Mouse (Mus musculus) hematopoietic stem cell, adult 5-6 weeks (primary cell): ENCODE data around the gene Fgd4. TPM values are rescaled to one million over a fixed set of nuclear protein-coding genes. Genes with fewer than 3 reads are reported as not detected.
"Not testable (repeated sequence)": the region's sequence is repeated elsewhere in the genome, so short reads cannot be mapped to it uniquely, and the experiment has no call there.

Experiments
- ATAC-seq, 2 experiments: fragments of 125-278 bp in 1 of 2; replicated peaks in 1 of 2; 2 replicates each; pipeline ENCODE4 v1.8.0; 2016 to 2017; ENCODE audit warnings: inconsistent platforms in 2 of 2, mild to moderate bottlenecking in 2 of 2, moderate number of reproducible peaks in 2 of 2, low read depth in 1 of 2, moderate TSS enrichment in 1 of 2; ENCODE audit not compliant: low FRiP score in 2 of 2, poor library complexity in 2 of 2, severe bottlenecking in 2 of 2, insufficient read depth in 1 of 2, low TSS enrichment in 1 of 2
- total RNA-seq: library from RNA; stranded (forward); fragments of 172-1452, 232-1000 nt; gene quantifications from 2 replicates; pipeline ENCODE4 v1.2.3, GENCODE M21; 2017

Fgd4 gene
- total RNA-seq, 1 experiment from 2014 or later = 42.9 TPM

GRCm38 (mm10) chr16:16557738-16558137 is 42.6 kb downstream of the Fgd4 start:
- ATAC-seq = no peak

GRCm38 (mm10) chr16:16554098-16554497 is 46.3 kb downstream of the Fgd4 start:
- ATAC-seq = no peak

GRCm38 (mm10) chr16:16552197-16552596 is 48.2 kb downstream of the Fgd4 start:
- no peak for ATAC-seq

- peak; percentile 62 to 69 for ATAC-seq
These were observed 51.2 kb downstream of the Fgd4 start for GRCm38 (mm10) chr16:16549105-16549504.

GRCm38 (mm10) chr16:16546657-16547056 is 53.7 kb downstream of the Fgd4 start:
- ATAC-seq = no peak

- ATAC-seq = no peak
These were observed 57.4 kb downstream of the Fgd4 start for GRCm38 (mm10) chr16:16542956-16543441.

GRCm38 (mm10) chr16:16539396-16539795 is 61.0 kb downstream of the Fgd4 start:
- not testable (repeated sequence) for ATAC-seq

- no peak for ATAC-seq
These were observed 65.1 kb downstream of the Fgd4 start for GRCm38 (mm10) chr16:16535232-16535631.

- ATAC-seq = no peak
These were observed 72.3 kb downstream of the Fgd4 start for GRCm38 (mm10) chr16:16528014-16528413.

GRCm38 (mm10) chr16:16527267-16527666 is 73.1 kb downstream of the Fgd4 start:
- 0 out of 4 replicates have a peak, but pooled peaks of 1 of the 2 experiments have one; percentile 29 for ATAC-seq

- peak in 1 of 2 experiments; percentile 36; a peak in 1 of 4 replicates for ATAC-seq
These were observed 73.6 kb downstream of the Fgd4 start for GRCm38 (mm10) chr16:16526741-16527105.

GRCm38 (mm10) chr16:16526097-16526740 is 74.1 kb downstream of the Fgd4 start:
- ATAC-seq = no peak

GRCm38 (mm10) chr16:16525266-16525904 is 75.0 kb downstream of the Fgd4 start:
- ATAC-seq = peak; percentile 46 to 83; a peak in 3 of 4 replicates

- ATAC-seq = no peak
These were observed 76.7 kb downstream of the Fgd4 start for GRCm38 (mm10) chr16:16523632-16524031.

GRCm38 (mm10) chr16:16522869-16523268 is 77.5 kb downstream of the Fgd4 start:
- ATAC-seq = not testable (repeated sequence)

- ATAC-seq = peak in 1 of 2 experiments; percentile 22; a peak in 2 of 4 replicates
These were observed 98.9 kb downstream of the Fgd4 start for GRCm38 (mm10) chr16:16501491-16501890.

- ATAC-seq = no peak
These were observed 99.4 kb downstream of the Fgd4 start for GRCm38 (mm10) chr16:16500926-16501325.

- no peak for ATAC-seq
These were observed 101.6 kb downstream of the Fgd4 start for GRCm38 (mm10) chr16:16498798-16499197.
